Mouse (Mus musculus): ENCODE results near the gene Dscaml1. TPM values are rescaled to one million over a fixed set of nuclear protein-coding genes. Genes with fewer than 3 reads are reported as not detected.

Dscaml1 gene
- polyA plus RNA-seq, 1 experiment from 2014 or later = 2.3 TPM

Other genes with a start within 250 kb of the Dscaml1 start
- gene BC049352, start 244.6 kb upstream of the Dscaml1 start, polyA plus RNA-seq (2016; fragmentation: Nextera tagmentation; extraction: Ambion mirVana) = not detected in 2 replicates
- gene Tmprss4, start 222.5 kb upstream of the Dscaml1 start, polyA plus RNA-seq (2016; fragmentation: Nextera tagmentation; extraction: Ambion mirVana) = not detected in 2 replicates
- gene Il10ra, start 157.5 kb upstream of the Dscaml1 start, polyA plus RNA-seq (2016; fragmentation: Nextera tagmentation; extraction: Ambion mirVana) = 0.56 TPM in 2 replicates
- gene Tmprss13, start 107.5 kb upstream of the Dscaml1 start, polyA plus RNA-seq (2016; fragmentation: Nextera tagmentation; extraction: Ambion mirVana) = 0.07 and 0.10 TPM in 2 replicates
- 197 and 204 TPM in 2 replicates for gene Fxyd6, start 56.4 kb upstream of the Dscaml1 start, polyA plus RNA-seq (2016; fragmentation: Nextera tagmentation; extraction: Ambion mirVana)
- 2.9 and 3.0 TPM in 2 replicates for gene Fxyd2, start 27.0 kb upstream of the Dscaml1 start, polyA plus RNA-seq (2016; fragmentation: Nextera tagmentation; extraction: Ambion mirVana)